Mouse (Mus musculus) heart, adult 2 months (tissue): Measurements from ENCODE around the gene Vpreb2. TPM values are rescaled to one million over a fixed set of nuclear protein-coding genes. Genes with fewer than 3 reads are reported as not detected.
"Not testable (repeated sequence)": the region's sequence is repeated elsewhere in the genome, so short reads cannot be mapped to it uniquely, and the experiment has no call there.

Experiments used
- DNase-seq, 2 experiments: peaks; one replicate each; pipeline ENCODE4 v3.0.0; 2021
- H3K27ac ChIP-seq: fragments of 200-600 bp; 2 replicates; pipeline ENCODE4 v1.8.1; 2022
- H3K27me3 ChIP-seq: fragments of 200-500 bp; 2 replicates; pipeline ENCODE4 v1.6.1; 2012; ENCODE audit warnings: mild to moderate bottlenecking, low read length, inconsistent platforms, mixed read lengths; ENCODE audit not compliant: control insufficient read depth, insufficient read depth
- H3K36me3 ChIP-seq: fragments of 200-500 bp; 2 replicates; pipeline ENCODE4 v1.6.1; 2012; ENCODE audit warnings: low read length, inconsistent platforms; ENCODE audit not compliant: control insufficient read depth, insufficient read depth
- H3K4me1 ChIP-seq: fragments of 200-500 bp; 2 replicates; pipeline ENCODE4 v1.6.1; 2011; ENCODE audit warnings: low read length; ENCODE audit not compliant: control insufficient read depth, insufficient read depth
- H3K4me3 ChIP-seq: fragments of 200-600 bp; 2 replicates; pipeline ENCODE4 v1.8.1; 2022
- H3K79me2 ChIP-seq: fragments of 200-500 bp; replicated peaks from 2 replicates; pipeline ENCODE4 v1.6.1; 2012; ENCODE audit warnings: mild to moderate bottlenecking, inconsistent platforms, low read length, moderate library complexity, mixed read lengths; ENCODE audit not compliant: control insufficient read depth, insufficient read depth
- H3K9ac ChIP-seq: fragments of 200-500 bp; 2 replicates; pipeline ENCODE4 v1.6.1; 2012; ENCODE audit warnings: low read depth, mild to moderate bottlenecking, control low read depth, inconsistent platforms, low read length, mixed read lengths
- CTCF ChIP-seq: fragments of 200-600 bp; IDR thresholded peaks from 2 replicates; pipeline ENCODE4 v1.8.1; 2022; ENCODE audit warnings: antibody characterized with exemption, mild to moderate bottlenecking, moderate library complexity
- EP300 ChIP-seq: fragments of 200-500 bp; IDR thresholded peaks from 2 replicates; pipeline ENCODE4 v1.6.1; 2011; ENCODE audit warnings: low read depth, low read length, control low read depth; ENCODE audit not compliant: insufficient read depth
- POLR2A ChIP-seq: fragments of 200-500 bp; IDR thresholded peaks from 2 replicates; pipeline ENCODE4 v1.6.1; 2011; ENCODE audit warnings: mild to moderate bottlenecking, low read depth, low read length, control low read depth; ENCODE audit not compliant: insufficient read depth
- WGBS: fragments of 180-500 bp; shearing (Covaris S2); methylation state at CpG from one replicate; pipeline ENCODE4 v1.1.7; 2018; 5-methylcytosine and 5-hydroxymethylcytosine counted together
- intact Hi-C: fragments of 180-260 bp; cut with DNase I; formaldehyde crosslinking; loops from one replicate; pipeline ENCODE4 v1.15.1; 2025
- polyA plus RNA-seq: library from polyadenylated mRNA; depleted of rRNA; stranded (reverse); fragments of >200 nt; gene quantifications from 2 replicates; pipeline ENCODE4 v1.2.3, GENCODE M21; 2012
- total RNA-seq, 2 experiments: library from RNA; stranded (reverse); gene quantifications; 2 replicates each; pipeline ENCODE4 v1.2.3; 2021

Vpreb2 gene
- total and polyA plus RNA-seq, 3 experiments, result not detected

DNA sequence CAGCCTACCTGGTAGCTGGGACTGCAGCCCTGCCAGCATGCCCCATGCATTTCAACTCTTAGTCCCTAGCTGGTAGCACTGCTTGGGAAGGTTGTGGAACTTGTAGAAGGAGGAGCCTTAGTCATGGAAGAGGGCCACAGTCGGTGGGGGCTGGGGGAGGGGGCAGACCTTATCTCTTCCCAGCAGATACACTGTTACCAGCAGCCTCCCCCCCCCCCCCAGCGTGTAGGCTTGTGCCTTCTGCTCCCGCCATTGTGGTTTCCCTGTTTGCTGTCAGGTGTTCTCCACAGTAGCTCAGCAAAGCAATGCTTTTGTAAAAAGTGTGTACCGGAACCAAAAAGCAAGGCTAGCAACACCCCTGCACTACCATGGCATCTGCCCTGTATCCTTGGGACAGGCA lies 28.6 kb upstream of the Vpreb2 start:
- Histone ChIP-seq H3K79me2 (no peaks in the 10 kb centered on the region), H3K4me1 (no peaks in the 10 kb centered on the region), H3K36me3 (no peaks in the 10 kb centered on the region), H3K9ac (no peak overlapping the region), H3K27me3 (no peaks in the 10 kb centered on the region), H3K27ac (no peak overlapping the region), H3K4me3 (no peak overlapping the region)
- DNase-seq, result no peak
- WGBS, result 67% methylated on average over 3 of the region's 4 CpGs
- intact Hi-C loops, result no loop called here
- TF ChIP-seq EP300, result no peak
- no peak for TF ChIP-seq CTCF
- TF ChIP-seq POLR2A, result no peak

DNA sequence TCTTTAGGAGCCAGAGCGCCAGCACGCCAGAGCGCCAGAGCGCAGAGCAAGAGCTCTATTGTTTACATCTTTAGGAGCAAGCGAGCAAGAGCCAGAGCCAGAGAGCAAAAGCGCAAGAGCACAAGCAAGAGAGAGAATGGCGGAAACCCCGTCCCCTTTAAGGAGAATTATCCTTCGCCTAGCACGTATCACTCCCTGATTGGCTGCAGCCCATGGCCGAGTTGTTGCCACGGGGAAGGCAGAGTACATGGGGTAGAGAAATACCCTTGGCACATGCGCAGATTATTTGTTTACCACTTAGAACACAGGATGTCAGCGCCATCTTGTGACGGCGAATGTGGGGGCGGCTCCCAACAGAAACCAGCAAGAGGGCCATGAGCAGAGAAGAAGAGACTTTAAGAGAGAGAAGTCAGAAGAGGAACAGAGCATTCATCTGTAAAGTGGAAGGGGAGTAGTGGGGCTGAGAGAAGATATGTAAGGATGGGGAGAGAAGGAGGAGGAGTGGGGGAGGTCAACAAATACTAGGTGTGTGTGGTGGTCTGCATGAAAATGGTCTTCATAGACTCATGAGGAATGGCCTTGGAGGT lies 24.1 kb upstream of the Vpreb2 start:
- H3K27ac ChIP-seq, H3K4me1 ChIP-seq, H3K79me2 ChIP-seq, intact Hi-C loops, H3K36me3 ChIP-seq, H3K27me3 ChIP-seq, H3K4me3 ChIP-seq, H3K9ac ChIP-seq, DNase-seq: not testable (repeated sequence)
- WGBS, result 94% methylated on average over 17 of the region's 17 CpGs

DNA sequence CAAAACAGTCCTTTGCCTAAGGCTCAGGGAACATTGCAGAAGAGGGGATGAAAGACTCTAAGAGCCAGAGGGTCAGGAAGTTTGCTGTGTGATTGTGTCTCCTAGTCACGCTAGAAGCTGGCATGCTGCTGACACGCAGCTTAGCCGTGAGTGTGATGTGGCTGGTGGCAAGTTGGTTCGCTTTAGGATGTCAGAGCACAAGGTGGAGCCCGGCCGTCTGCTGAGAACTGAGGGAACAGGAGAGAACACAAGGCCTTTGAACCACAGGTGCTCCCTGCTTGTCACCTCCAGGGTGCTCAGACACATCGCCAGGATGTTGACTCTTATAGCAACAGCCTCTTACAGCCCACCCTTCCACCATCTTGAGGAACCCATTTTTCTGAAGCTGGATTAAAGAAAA lies 18.1 kb upstream of the Vpreb2 start:
- no peaks in the 10 kb centered on the region for H3K27me3 ChIP-seq
- no peak overlapping the region for H3K4me3 ChIP-seq
- TF ChIP-seq EP300 (no peak), CTCF (no peak), POLR2A (no peak)
- WGBS, result 77% methylated on average over 7 of the region's 7 CpGs
- H3K27ac ChIP-seq, result no peak overlapping the region
- no peaks in the 10 kb centered on the region for H3K36me3 ChIP-seq
- H3K9ac ChIP-seq, result no peak overlapping the region
- H3K79me2 ChIP-seq, result no peaks in the 10 kb centered on the region
- intact Hi-C loops, result no loop called here
- DNase-seq, result no peak
- no peaks in the 10 kb centered on the region for H3K4me1 ChIP-seq

DNA sequence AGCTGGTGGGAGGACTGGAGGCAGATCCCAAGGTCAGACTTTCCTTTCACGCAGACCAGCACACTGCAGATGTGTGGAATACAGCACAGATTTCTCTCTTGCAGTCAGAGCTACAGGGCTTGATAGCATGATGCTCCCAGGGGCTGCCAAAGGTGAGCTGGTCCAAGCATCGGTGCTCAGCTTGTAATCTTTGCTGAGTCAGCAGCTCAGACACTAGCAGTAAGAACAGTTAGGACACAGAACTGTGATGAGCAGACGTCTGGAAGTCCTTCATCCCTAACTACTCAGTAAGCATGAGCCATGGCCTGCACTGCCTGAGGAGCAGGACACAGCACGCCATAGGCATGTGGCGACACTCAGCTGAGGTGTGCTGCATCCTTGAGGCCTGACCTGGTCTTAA lies 8.4 kb upstream of the Vpreb2 start:
- no peak for DNase-seq
- TF ChIP-seq POLR2A, result no peak
- no peak for TF ChIP-seq EP300
- no peak for TF ChIP-seq CTCF
- no peaks in the 10 kb centered on the region; the same call in 1 of the 2 replicates for H3K27me3 ChIP-seq
- no peaks in the 10 kb centered on the region for H3K4me1 ChIP-seq
- H3K27ac ChIP-seq, result no peak overlapping the region
- WGBS, result 74% methylated on average over 5 of the region's 5 CpGs
- H3K79me2 ChIP-seq, result no peaks in the 10 kb centered on the region
- H3K9ac ChIP-seq, result no peak overlapping the region
- no peak overlapping the region for H3K4me3 ChIP-seq
- intact Hi-C loops, result no loop called here
- H3K36me3 ChIP-seq, result no peaks in the 10 kb centered on the region

DNA sequence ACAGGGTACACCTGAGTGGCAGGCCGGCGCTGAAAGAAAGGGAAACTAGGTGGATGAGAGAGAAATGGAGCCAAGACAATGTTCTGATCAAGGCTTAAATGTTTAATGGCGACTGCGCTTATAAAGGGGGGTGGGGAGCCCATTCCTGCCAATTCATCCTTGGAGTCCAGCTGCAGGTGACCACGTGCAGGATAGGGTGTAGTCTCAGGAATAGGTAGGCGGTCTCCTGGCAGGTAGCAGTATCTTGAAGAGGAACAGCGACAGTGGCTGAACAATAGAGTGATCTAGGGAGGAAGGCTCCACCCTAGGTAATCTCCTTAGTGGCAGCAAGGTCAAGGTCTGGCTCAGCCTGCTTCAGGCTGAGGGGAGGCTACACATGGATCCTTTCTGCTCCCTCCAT lies 2.4 kb upstream of the Vpreb2 start:
- intact Hi-C loops, H3K4me3 ChIP-seq, H3K4me1 ChIP-seq, H3K9ac ChIP-seq, H3K36me3 ChIP-seq, H3K79me2 ChIP-seq, H3K27ac ChIP-seq, H3K27me3 ChIP-seq, DNase-seq: not testable (repeated sequence)
- 64% methylated on average over 7 of the region's 7 CpGs for WGBS

DNA sequence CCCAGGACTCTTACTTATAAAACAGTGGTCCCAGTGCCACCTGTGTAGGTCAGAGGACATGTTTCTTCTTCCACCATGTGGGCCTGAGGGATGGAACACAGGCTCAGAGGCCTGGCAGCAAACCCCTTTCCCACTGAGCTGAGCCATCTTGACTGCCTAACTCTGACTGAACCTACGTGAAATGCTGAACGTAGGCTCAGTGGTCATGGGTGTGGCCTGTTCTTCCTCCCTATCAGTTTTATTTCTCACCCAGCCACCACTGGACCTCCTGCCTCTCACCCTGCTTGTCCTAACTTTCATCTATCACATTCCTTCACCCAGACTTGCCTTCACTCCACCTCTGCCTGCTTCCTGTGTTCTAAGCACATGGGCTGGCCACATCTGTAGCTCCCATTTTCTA lies 3.0 kb downstream of the Vpreb2 start:
- intact Hi-C loops, result no loop called here
- H3K4me1 ChIP-seq, result no peaks in the 10 kb centered on the region
- no peak overlapping the region for H3K9ac ChIP-seq
- H3K79me2 ChIP-seq, result no peaks in the 10 kb centered on the region
- no peak for DNase-seq
- no peak overlapping the region for H3K27ac ChIP-seq
- H3K27me3 ChIP-seq, result no peaks in the 10 kb centered on the region
- H3K4me3 ChIP-seq, result no peak overlapping the region
- 84% methylated on average over 2 of the region's 2 CpGs for WGBS
- no peaks in the 10 kb centered on the region for H3K36me3 ChIP-seq
- no peak for TF ChIP-seq EP300
- no peak for TF ChIP-seq POLR2A
- no peak for TF ChIP-seq CTCF

DNA sequence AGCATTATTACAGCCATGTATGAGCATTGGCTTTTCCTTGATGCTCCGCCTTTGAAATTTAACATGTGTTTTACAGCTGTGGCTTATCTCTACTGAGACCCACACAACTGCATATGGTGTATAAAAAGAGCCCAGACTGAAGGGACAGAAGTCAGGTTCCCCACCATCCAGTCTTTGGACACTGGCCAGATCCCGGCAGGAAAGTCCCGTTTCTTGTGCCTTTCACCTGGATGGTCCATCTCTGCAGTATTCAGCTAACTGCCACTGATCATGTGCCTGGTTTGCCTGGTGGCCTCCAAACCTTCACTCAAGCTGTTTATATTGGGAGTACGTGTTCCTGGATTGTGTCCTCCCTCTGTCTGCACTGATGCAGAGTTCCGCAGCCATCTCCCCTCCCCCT lies 4.0 kb downstream of the Vpreb2 start:
- no peaks in the 10 kb centered on the region for H3K36me3 ChIP-seq
- H3K27me3 ChIP-seq, result no peaks in the 10 kb centered on the region
- intact Hi-C loops, result no loop called here
- 51% methylated on average over 5 of the region's 5 CpGs for WGBS
- H3K79me2 ChIP-seq, result no peaks in the 10 kb centered on the region
- H3K4me1 ChIP-seq, result no peaks in the 10 kb centered on the region
- no peak overlapping the region for H3K4me3 ChIP-seq
- DNase-seq, result no peak
- TF ChIP-seq EP300, result no peak
- TF ChIP-seq POLR2A, result no peak
- TF ChIP-seq CTCF, result no peak
- no peak overlapping the region for H3K9ac ChIP-seq
- H3K27ac ChIP-seq, result no peak overlapping the region
